Mouse (Mus musculus) lung, postnatal 0 days (tissue): ENCODE data around the gene Chrm3. TPM values are rescaled to one million over a fixed set of nuclear protein-coding genes. Genes with fewer than 3 reads are reported as not detected.
A peak's percentile ranks its signal among the peaks of the same experiment; 100 is the strongest.

ENCODE experiments used
- ATAC-seq: fragments of 200-750 bp; cut with Nextera tagmentation; 2 replicates; pipeline ENCODE4 v1.8.0; 2017; ENCODE audit warnings: moderate library complexity
- DNase-seq: peaks from one replicate; pipeline ENCODE4 v3.0.0-alpha.2; 2016; ENCODE audit warnings: low spot score
- H3K27ac ChIP-seq: fragments of 300-500 bp; sonication (generic); 2 replicates; pipeline ENCODE4 v1.5.1; 2014; ENCODE audit warnings: antibody characterized with exemption, mild to moderate bottlenecking, low read length, mixed read lengths
- H3K27me3 ChIP-seq: fragments of 300-500 bp; sonication (generic); replicated peaks from 2 replicates; pipeline ENCODE4 v1.6.1; 2014; ENCODE audit warnings: low read length, mixed read lengths; ENCODE audit not compliant: insufficient read depth
- H3K36me3 ChIP-seq: fragments of 300-500 bp; sonication (generic); 2 replicates; pipeline ENCODE4 v1.6.1; 2014; ENCODE audit warnings: low read length, mixed read lengths; ENCODE audit not compliant: insufficient read depth
- H3K4me1 ChIP-seq: fragments of 300-500 bp; sonication (generic); 2 replicates; pipeline ENCODE4 v1.6.1; 2014; ENCODE audit warnings: antibody characterized with exemption, low read depth, low read length, mixed read lengths; ENCODE audit not compliant: insufficient read depth
- H3K4me2 ChIP-seq: fragments of 300-500 bp; sonication (generic); replicated peaks from 2 replicates; pipeline ENCODE4 v1.6.1; 2014; ENCODE audit warnings: low read depth, mild to moderate bottlenecking, low read length, moderate library complexity, mixed read lengths
- H3K4me3 ChIP-seq: fragments of 300-500 bp; sonication (generic); 2 replicates; pipeline ENCODE4 v1.5.1; 2014; ENCODE audit warnings: low read depth, low read length
- H3K9ac ChIP-seq: fragments of 300-500 bp; sonication (generic); replicated peaks from 2 replicates; pipeline ENCODE4 v1.6.1; 2014; ENCODE audit warnings: low read depth, mild to moderate bottlenecking
- H3K9me3 ChIP-seq: fragments of 300-500 bp; sonication (generic); 2 replicates; pipeline ENCODE4 v1.6.1; 2016; ENCODE audit warnings: low read length, mixed read lengths
- CTCF ChIP-seq: IDR thresholded peaks from 2 replicates; pipeline ENCODE4 v1.5.1; 2016; ENCODE audit warnings: antibody characterized with exemption, mild to moderate bottlenecking
- EP300 ChIP-seq: IDR thresholded peaks from 2 replicates; pipeline ENCODE4 v1.6.1; 2016; ENCODE audit warnings: antibody characterized with exemption, mild to moderate bottlenecking, control low read depth
- WGBS: fragments of 180-500 bp; shearing (Covaris S2); extraction: QIAGEN DNeasy Blood & Tissue Kit; methylation state at CpG from one replicate; pipeline ENCODE4 v1.1.7; 2014; 5-methylcytosine and 5-hydroxymethylcytosine counted together
- polyA plus RNA-seq: library from polyadenylated mRNA; unstranded; fragments of >200 nt; fragmentation: Nextera tagmentation; extraction: Ambion mirVana; gene quantifications from 2 replicates; pipeline ENCODE4 v1.2.1, GENCODE M21; 2015

The Chrm3 gene
- polyA plus RNA-seq, 1 experiment from 2014 or later: 0.20 TPM

GRCm38 (mm10) chr13:9952619-9953018 is 408.0 kb downstream of the Chrm3 start:
- ATAC-seq: no peak
- no peak for TF ChIP-seq EP300
- TF ChIP-seq CTCF: no peak
- Histone ChIP-seq H3K4me3 (no peak overlapping the region), H3K4me1 (no peaks in the 10 kb centered on the region), H3K9me3 (no peaks in the 10 kb centered on the region), H3K36me3 (no peaks in the 10 kb centered on the region), H3K27me3 (no peaks in the 10 kb centered on the region), H3K4me2 (no peak overlapping the region), H3K9ac (no peak overlapping the region), H3K27ac (no peak overlapping the region)
- no peak for DNase-seq

- H3K27ac ChIP-seq: no peak overlapping the region
- H3K4me2 ChIP-seq: no peak overlapping the region
- no peak for ATAC-seq
- H3K4me3 ChIP-seq: no peak overlapping the region
- TF ChIP-seq CTCF: no peak
- H3K9me3 ChIP-seq: no peaks in the 10 kb centered on the region
- DNase-seq: no peak
- no peak overlapping the region for H3K9ac ChIP-seq
- WGBS: 72% methylated on average over 1 of the region's 1 CpGs
- H3K4me1 ChIP-seq: no peaks in the 10 kb centered on the region
- H3K36me3 ChIP-seq: no peaks in the 10 kb centered on the region
- no peaks in the 10 kb centered on the region for H3K27me3 ChIP-seq
Measured at GRCm38 (mm10) chr13:9951376-9951775, 409.3 kb downstream of the Chrm3 start.

GRCm38 (mm10) chr13:9949091-9949490 is 411.6 kb downstream of the Chrm3 start:
- Histone ChIP-seq H3K27ac (no peak overlapping the region), H3K4me2 (no peak overlapping the region), H3K27me3 (no peaks in the 10 kb centered on the region), H3K36me3 (no peaks in the 10 kb centered on the region), H3K9me3 (no peaks in the 10 kb centered on the region), H3K4me1 (no peaks in the 10 kb centered on the region), H3K9ac (no peak overlapping the region), H3K4me3 (no peak overlapping the region)
- WGBS: 84% methylated on average over 4 of the region's 4 CpGs
- ATAC-seq (no peak), DNase-seq (no peak)
- TF ChIP-seq EP300 (no peak), CTCF (no peak)

GRCm38 (mm10) chr13:9940186-9940585 is 420.5 kb downstream of the Chrm3 start:
- no peak for TF ChIP-seq CTCF
- TF ChIP-seq EP300: peak; percentile 23; the same call in 1 of the 2 replicates
- 45% methylated on average over 1 of the region's 1 CpGs for WGBS
- no peaks in the 10 kb centered on the region; the same call in 1 of the 2 replicates for H3K4me1 ChIP-seq
- H3K36me3 ChIP-seq: no peaks in the 10 kb centered on the region
- no peaks in the 10 kb centered on the region for H3K9me3 ChIP-seq
- H3K27ac ChIP-seq: no peak overlapping the region
- no peaks in the 10 kb centered on the region for H3K27me3 ChIP-seq
- DNase-seq: peak; percentile 54
- peak; percentile 59 for ATAC-seq
- H3K4me3 ChIP-seq: no peak overlapping the region
- H3K9ac ChIP-seq: no peak overlapping the region
- H3K4me2 ChIP-seq: no peak overlapping the region

- DNase-seq: peak; percentile 56
- no peak overlapping the region for H3K27ac ChIP-seq
Measured at GRCm38 (mm10) chr13:9938798-9939485, 421.7 kb downstream of the Chrm3 start.

GRCm38 (mm10) chr13:9932714-9933113 is 427.9 kb downstream of the Chrm3 start:
- H3K4me1 ChIP-seq: no peaks in the 10 kb centered on the region
- no peaks in the 10 kb centered on the region for H3K36me3 ChIP-seq
- no peak overlapping the region for H3K4me3 ChIP-seq
- no peak overlapping the region for H3K4me2 ChIP-seq
- ATAC-seq: no peak
- H3K27ac ChIP-seq: no peak overlapping the region
- no peaks in the 10 kb centered on the region for H3K27me3 ChIP-seq
- no peaks in the 10 kb centered on the region for H3K9me3 ChIP-seq
- no peak for DNase-seq
- TF ChIP-seq CTCF: no peak
- TF ChIP-seq EP300: no peak
- no peak overlapping the region for H3K9ac ChIP-seq
- 38% methylated on average over 4 of the region's 4 CpGs for WGBS

More at GRCm38 (mm10) chr13:9938798-9939485, 421.7 kb downstream of the Chrm3 start:
- WGBS: 41% methylated on average over 3 of the region's 3 CpGs
- peak; percentile 88 for ATAC-seq
- Histone ChIP-seq H3K9ac (no peak overlapping the region), H3K9me3 (no peaks in the 10 kb centered on the region), H3K27me3 (no peaks in the 10 kb centered on the region), H3K36me3 (no peaks in the 10 kb centered on the region), H3K4me2 (no peak overlapping the region), H3K4me3 (no peak overlapping the region), H3K4me1 (no peaks in the 10 kb centered on the region; the same call in 1 of the 2 replicates)
- peak; percentile 62; the same call in 1 of the 2 replicates for TF ChIP-seq EP300
- no peak for TF ChIP-seq CTCF

GRCm38 (mm10) chr13:9930606-9931005 is 430.0 kb downstream of the Chrm3 start:
- Histone ChIP-seq H3K36me3 (no peaks in the 10 kb centered on the region), H3K4me3 (no peak overlapping the region), H3K27ac (no peak overlapping the region), H3K9me3 (no peaks in the 10 kb centered on the region), H3K9ac (no peak overlapping the region), H3K4me2 (no peak overlapping the region), H3K27me3 (no peaks in the 10 kb centered on the region), H3K4me1 (no peaks in the 10 kb centered on the region)
- WGBS: 95% methylated on average over 1 of the region's 1 CpGs
- no peak for ATAC-seq
- TF ChIP-seq EP300: no peak
- no peak for TF ChIP-seq CTCF
- DNase-seq: no peak
